Mouse (Mus musculus) layer of hippocampus, adult 9-11 months (tissue): ENCODE measurements around the gene Slc25a10.

ENCODE experiments used
- DNase-seq: peaks from one replicate; pipeline ENCODE4 v3.0.0; 2022

The Slc25a10 gene

GRCm38 (mm10) chr11:120547469-120547868, 55.8 kb downstream of the Slc25a10 start:
- no peak for DNase-seq

- no peak for DNase-seq
These were observed 56.6 kb downstream of the Slc25a10 start for GRCm38 (mm10) chr11:120548214-120548613.

DNA sequence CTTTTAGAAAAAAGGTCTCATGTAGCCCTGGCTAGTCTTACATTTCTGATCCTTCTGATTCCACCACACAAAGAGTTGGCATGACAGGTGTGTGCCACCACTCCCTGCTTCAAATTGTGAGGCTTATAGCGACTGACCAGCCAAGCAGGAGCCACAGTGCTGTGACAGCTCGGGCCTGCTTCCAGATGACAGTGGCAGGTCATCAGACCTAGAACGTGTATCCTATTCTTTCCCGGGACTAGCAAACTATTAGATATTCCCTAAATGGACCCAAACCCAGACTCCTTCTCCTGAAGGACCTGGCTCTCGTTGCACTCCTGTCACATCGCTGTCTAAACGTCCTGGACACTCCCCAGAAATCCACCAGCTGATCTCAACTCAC, 57.1 kb downstream of the Slc25a10 start:
- no peak for DNase-seq
